In genomic region chr7:82720501-82720900, GRCm38 (mm10) we compare ENCODE assay signal across 20 mouse cellular contexts.
DNase-seq lines count a peak whose midpoint lies in the region; ATAC-seq lines count a peak whose summit lies in the region.
"Had no signal": no experiment of that assay in that cellular context is flagged by ENCODE, and none has a peak within 500 bp of the region (broad histone marks: within the 10 kb centered on the region; RNA-seq: fewer than 3 reads in every experiment).

No protein-coding gene starts in this region.

- H3K9ac ChIP-seq in heart, embryonic 13.5 days = peak overlapping the region; percentile 50
- H3K9ac ChIP-seq in embryonic facial prominence, embryonic 11.5 days (replicated peaks; ENCODE audit: low read length) = no peak overlapping the region
- no peak overlapping the region for H3K9ac ChIP-seq in limb, embryonic 12.5 days (replicated peaks)
- H3K9ac ChIP-seq in forebrain, embryonic 12.5 days = no peak overlapping the region
- H3K9ac ChIP-seq: forebrain, embryonic 15.5 days; liver, embryonic 12.5 days; neural tube, embryonic 13.5 days had no signal

- no peaks in the 10 kb centered on the region for H3K9me3 ChIP-seq in heart, embryonic 13.5 days
- H3K9me3 ChIP-seq in embryonic facial prominence, embryonic 10.5 days = no peaks in the 10 kb centered on the region
- no peaks in the 10 kb centered on the region for H3K9me3 ChIP-seq in embryonic facial prominence, embryonic 11.5 days (replicated peaks; ENCODE audit: control insufficient read depth, low read length)
- no peaks in the 10 kb centered on the region for H3K9me3 ChIP-seq in limb, embryonic 12.5 days
- no peaks in the 10 kb centered on the region for H3K9me3 ChIP-seq in forebrain, embryonic 12.5 days
- H3K9me3 ChIP-seq: forebrain, embryonic 15.5 days; liver, embryonic 12.5 days; megakaryocyte, embryonic 14.5 days; neural tube, embryonic 13.5 days had no signal

- no peak for ATAC-seq in heart, embryonic 13.5 days (ENCODE audit: extremely low read depth, insufficient number of reproducible peaks, low FRiP score, low TSS enrichment)
- no peak for ATAC-seq in embryonic facial prominence, embryonic 11.5 days (replicated peaks; ENCODE audit: insufficient number of reproducible peaks, low FRiP score, low TSS enrichment, low read depth)
- no peak for ATAC-seq in limb, embryonic 12.5 days (ENCODE audit: insufficient number of reproducible peaks, insufficient read depth, low FRiP score, low TSS enrichment, low read depth)
- no peak for ATAC-seq in forebrain, embryonic 12.5 days (ENCODE audit: low FRiP score)
- ATAC-seq: forebrain, embryonic 15.5 days; hindbrain, postnatal 0 days; liver, embryonic 12.5 days had no signal

- H3K27ac ChIP-seq in heart, embryonic 13.5 days (replicated peaks) = peak overlapping the region; percentile 66
- H3K27ac ChIP-seq in embryonic facial prominence, embryonic 10.5 days (replicated peaks) = peak overlapping the region; percentile 75
- H3K27ac ChIP-seq in embryonic facial prominence, embryonic 11.5 days (replicated peaks; ENCODE audit: low read depth, low read length) = peak overlapping the region; percentile 39; the same call in 1 of the 2 replicates
- peak overlapping the region; percentile 91 for H3K27ac ChIP-seq in limb, embryonic 12.5 days
- H3K27ac ChIP-seq in forebrain, embryonic 12.5 days = no peak overlapping the region
- H3K27ac ChIP-seq: forebrain, embryonic 15.5 days; hindbrain, postnatal 0 days; kidney, postnatal 0 days; liver, embryonic 12.5 days; neural tube, embryonic 13.5 days had no signal

- H3K4me2 ChIP-seq in heart, embryonic 13.5 days = peak overlapping the region; percentile 47
- H3K4me2 ChIP-seq in embryonic facial prominence, embryonic 11.5 days (ENCODE audit: low read depth, low read length) = no peak overlapping the region
- peak overlapping the region; percentile 23; the same call in 1 of the 2 replicates for H3K4me2 ChIP-seq in limb, embryonic 12.5 days
- no peak overlapping the region for H3K4me2 ChIP-seq in forebrain, embryonic 12.5 days
- H3K4me2 ChIP-seq: forebrain, embryonic 15.5 days; liver, embryonic 12.5 days; neural tube, embryonic 13.5 days had no signal

- DNase-seq in heart, adult 8-10 months (ENCODE audit: low spot score) = no peak
- peak; percentile 60 for DNase-seq in embryonic facial prominence, embryonic 10.5 days (ENCODE audit: low spot score)
- DNase-seq in embryonic facial prominence, embryonic 11.5 days (ENCODE audit: low spot score) = peak; percentile 76
- no peak for DNase-seq in cerebellum, adult 11-12 months
- DNase-seq: adrenal gland, adult 2 months; cerebellum, adult 9-10 months; gastrocnemius, postnatal 25 days; kidney, adult 18-20 months; lung, adult 2 months; right cerebral cortex, postnatal 14 days; thymus, postnatal 14 days had no signal

- no peaks in the 10 kb centered on the region for H3K27me3 ChIP-seq in heart, embryonic 13.5 days (replicated peaks)
- H3K27me3 ChIP-seq in embryonic facial prominence, embryonic 10.5 days (replicated peaks; ENCODE audit: low read depth, poor library complexity, severe bottlenecking) = no peaks in the 10 kb centered on the region
- no peaks in the 10 kb centered on the region for H3K27me3 ChIP-seq in embryonic facial prominence, embryonic 11.5 days (ENCODE audit: control insufficient read depth, insufficient read depth, low read length)
- H3K27me3 ChIP-seq in limb, embryonic 12.5 days = no peaks in the 10 kb centered on the region
- no peaks in the 10 kb centered on the region for H3K27me3 ChIP-seq in forebrain, embryonic 12.5 days
- H3K27me3 ChIP-seq: forebrain, embryonic 15.5 days; liver, embryonic 12.5 days; megakaryocyte, embryonic 14.5 days; neural tube, embryonic 13.5 days had no signal

- WGBS in heart, embryonic 13.5 days = 64% methylated on average over 7 of the region's 7 CpGs
- WGBS in embryonic facial prominence, embryonic 10.5 days = 47% methylated on average over 7 of the region's 7 CpGs
- 36% methylated on average over 7 of the region's 7 CpGs for WGBS in embryonic facial prominence, embryonic 11.5 days
- WGBS in limb, embryonic 12.5 days = 25% methylated on average over 7 of the region's 7 CpGs
- 83% methylated on average over 7 of the region's 7 CpGs for WGBS in forebrain, embryonic 12.5 days

- no peaks in the 10 kb centered on the region; the same call in 1 of the 2 replicates for H3K36me3 ChIP-seq in heart, embryonic 13.5 days
- H3K36me3 ChIP-seq in embryonic facial prominence, embryonic 10.5 days (replicated peaks) = no peaks in the 10 kb centered on the region
- no peaks in the 10 kb centered on the region for H3K36me3 ChIP-seq in embryonic facial prominence, embryonic 11.5 days (replicated peaks; ENCODE audit: control insufficient read depth, insufficient read depth, low read depth, low read length)
- H3K36me3 ChIP-seq in limb, embryonic 12.5 days = no peaks in the 10 kb centered on the region
- H3K36me3 ChIP-seq in forebrain, embryonic 12.5 days (replicated peaks) = no peaks in the 10 kb centered on the region
- H3K36me3 ChIP-seq: forebrain, embryonic 15.5 days; neural tube, embryonic 13.5 days had no signal

- H3K4me3 ChIP-seq in heart, embryonic 13.5 days = no peak overlapping the region
- H3K4me3 ChIP-seq in embryonic facial prominence, embryonic 10.5 days = no peak overlapping the region
- no peak overlapping the region for H3K4me3 ChIP-seq in embryonic facial prominence, embryonic 11.5 days (ENCODE audit: low read depth, low read length)
- no peak overlapping the region for H3K4me3 ChIP-seq in limb, embryonic 12.5 days (replicated peaks)
- no peak overlapping the region for H3K4me3 ChIP-seq in forebrain, embryonic 12.5 days (replicated peaks)
- H3K4me3 ChIP-seq: forebrain, embryonic 15.5 days; liver, embryonic 12.5 days; neural tube, embryonic 13.5 days had no signal

- H3K4me1 ChIP-seq in heart, embryonic 13.5 days = peaks cover 64% of the 10 kb centered on the region
- H3K4me1 ChIP-seq in embryonic facial prominence, embryonic 10.5 days = peaks cover 89% of the 10 kb centered on the region
- H3K4me1 ChIP-seq in embryonic facial prominence, embryonic 11.5 days (ENCODE audit: control insufficient read depth, insufficient read depth, low read length) = peaks cover 3% of the 10 kb centered on the region
- peaks cover 78% of the 10 kb centered on the region for H3K4me1 ChIP-seq in limb, embryonic 12.5 days (replicated peaks)
- peaks cover 18% of the 10 kb centered on the region for H3K4me1 ChIP-seq in forebrain, embryonic 12.5 days

Comparison
In these comparisons a context has a peak if more than half of its experiments do, and no peak if none do; other contexts are left out.
1. H3K4me2 ChIP-seq: peak in heart, embryonic 13.5 days (single experiment) and limb, embryonic 12.5 days (single experiment); none in embryonic facial prominence, embryonic 11.5 days (single experiment) and forebrain, embryonic 12.5 days (single experiment).
2. DNase-seq: peak in embryonic facial prominence, embryonic 10.5 days (single experiment) and embryonic facial prominence, embryonic 11.5 days (single experiment); none in heart, adult 8-10 months (single experiment) and cerebellum, adult 11-12 months (single experiment).